Mouse (Mus musculus) hindbrain, postnatal 0 days (tissue): ENCODE data around the gene Pacsin1. TPM values are rescaled to one million over a fixed set of nuclear protein-coding genes. Genes with fewer than 3 reads are reported as not detected.
A peak's percentile ranks its signal among the peaks of the same experiment; 100 is the strongest.

Source experiments
- ATAC-seq: fragments of 200-750 bp; cut with Nextera tagmentation; 2 replicates; pipeline ENCODE4 v1.8.0; 2017; ENCODE audit warnings: mild to moderate bottlenecking, moderate TSS enrichment, moderate library complexity
- DNase-seq: peaks from one replicate; pipeline ENCODE4 v3.0.0-alpha.2; 2015; ENCODE audit warnings: low spot score
- H3K27ac ChIP-seq: fragments of 300-500 bp; sonication (generic); 2 replicates; pipeline ENCODE4 v1.5.1; 2014; ENCODE audit warnings: mild to moderate bottlenecking
- H3K27me3 ChIP-seq: fragments of 300-500 bp; sonication (generic); 2 replicates; pipeline ENCODE4 v1.6.1; 2014; ENCODE audit warnings: low read length, mixed read lengths; ENCODE audit not compliant: insufficient read depth
- H3K36me3 ChIP-seq: fragments of 300-500 bp; sonication (generic); 2 replicates; pipeline ENCODE4 v1.6.1; 2014; ENCODE audit warnings: low read length, mixed read lengths; ENCODE audit not compliant: insufficient read depth
- H3K4me1 ChIP-seq: fragments of 300-500 bp; sonication (generic); 2 replicates; pipeline ENCODE4 v1.6.1; 2014; ENCODE audit warnings: antibody characterized with exemption, low read length, mixed read lengths; ENCODE audit not compliant: insufficient read depth
- H3K4me2 ChIP-seq: fragments of 300-500 bp; sonication (generic); 2 replicates; pipeline ENCODE4 v1.6.1; 2014; ENCODE audit warnings: low read depth, mild to moderate bottlenecking, low read length, moderate library complexity, mixed read lengths
- H3K4me3 ChIP-seq: fragments of 300-500 bp; sonication (generic); 2 replicates; pipeline ENCODE4 v1.5.1; 2014; ENCODE audit warnings: low read length
- H3K9ac ChIP-seq: fragments of 300-500 bp; sonication (generic); replicated peaks from 2 replicates; pipeline ENCODE4 v1.6.1; 2014; ENCODE audit warnings: mild to moderate bottlenecking, low read length, moderate library complexity, mixed read lengths
- H3K9me3 ChIP-seq: fragments of 300-500 bp; sonication (generic); 2 replicates; pipeline ENCODE4 v1.6.1; 2016; ENCODE audit warnings: low read length, mixed read lengths
- CTCF ChIP-seq: IDR thresholded peaks from 2 replicates; pipeline ENCODE4 v1.5.1; 2016; ENCODE audit warnings: antibody characterized with exemption, control low read depth, low read depth
- WGBS: fragments of 180-500 bp; shearing (Covaris S2); extraction: QIAGEN DNeasy Blood & Tissue Kit; methylation state at CpG from one replicate; pipeline ENCODE4 v1.1.7; 2014; 5-methylcytosine and 5-hydroxymethylcytosine counted together
- polyA plus RNA-seq: library from polyadenylated mRNA; unstranded; fragments of >200 nt; fragmentation: Nextera tagmentation; extraction: Ambion mirVana; gene quantifications from 2 replicates; pipeline ENCODE4 v1.2.1, GENCODE M21; 2015
- total RNA-seq: library from RNA; depleted of rRNA; stranded (reverse); fragments of >200 nt; gene quantifications from 2 replicates; pipeline ENCODE4 v1.2.3, GENCODE M21; 2014

Gene Pacsin1
- total and polyA plus RNA-seq, 2 experiments from 2014 or later: 62.9 to 80.0 TPM

DNA sequence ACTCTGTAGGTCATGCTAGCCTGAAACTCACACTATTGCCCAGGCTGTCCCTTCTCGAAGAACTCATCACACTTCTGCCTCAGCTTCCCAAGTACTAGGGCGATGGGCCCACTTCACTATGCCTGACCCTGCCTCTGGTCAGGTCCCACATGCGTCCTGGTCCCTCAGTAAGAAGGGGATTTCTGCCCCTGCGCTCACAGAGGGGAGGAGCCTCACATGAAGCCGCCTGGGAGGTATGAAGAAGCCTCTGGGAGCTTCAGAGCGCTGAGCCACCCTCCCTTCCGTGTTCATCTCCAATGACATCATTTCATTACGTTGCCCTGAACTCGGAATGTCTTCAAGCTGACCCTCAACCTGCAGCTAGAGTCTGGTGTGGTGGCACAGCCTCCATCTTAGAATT is 11.6 kb upstream of the Pacsin1 start:
- ATAC-seq (no peak), DNase-seq (no peak)
- H3K9me3 ChIP-seq: no peaks in the 10 kb centered on the region
- WGBS: 79% methylated on average over 9 of the region's 9 CpGs
- H3K9ac ChIP-seq: no peak overlapping the region
- TF ChIP-seq CTCF: no peak
- H3K27ac ChIP-seq: peak overlapping the region; percentile 85; the same call in 1 of the 2 replicates
- H3K4me1 ChIP-seq: no peaks in the 10 kb centered on the region
- no peak overlapping the region for H3K4me3 ChIP-seq
- H3K27me3 ChIP-seq: no peaks in the 10 kb centered on the region
- H3K36me3 ChIP-seq: no peaks in the 10 kb centered on the region
- H3K4me2 ChIP-seq: no peak overlapping the region

DNA sequence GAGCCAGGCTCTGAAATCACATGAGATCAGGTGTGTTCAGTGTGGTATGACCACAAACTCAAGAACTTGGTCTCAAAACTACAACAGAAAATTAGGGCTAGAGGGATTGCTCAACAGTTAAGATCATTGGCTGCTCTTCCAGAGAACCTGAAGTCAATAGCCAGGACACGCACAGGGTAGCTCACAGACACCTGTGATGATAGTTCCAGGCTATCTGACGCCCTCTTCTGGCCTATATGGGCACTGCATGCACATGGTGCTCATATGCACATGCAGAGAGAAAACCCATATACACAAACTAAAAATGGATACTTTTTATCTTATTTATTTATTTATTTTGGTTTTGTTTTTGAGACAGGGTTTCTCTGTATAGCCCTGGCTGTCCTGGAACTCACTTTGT is 10.7 kb upstream of the Pacsin1 start:
- H3K4me2 ChIP-seq: no peak overlapping the region
- 41% methylated on average over 2 of the region's 2 CpGs for WGBS
- no peaks in the 10 kb centered on the region for H3K4me1 ChIP-seq
- no peak overlapping the region for H3K4me3 ChIP-seq
- H3K9ac ChIP-seq: no peak overlapping the region
- no peak overlapping the region for H3K27ac ChIP-seq
- ATAC-seq: no peak
- no peak for DNase-seq
- no peaks in the 10 kb centered on the region for H3K27me3 ChIP-seq
- H3K36me3 ChIP-seq: no peaks in the 10 kb centered on the region
- no peaks in the 10 kb centered on the region for H3K9me3 ChIP-seq
- TF ChIP-seq CTCF: peak; percentile 39

DNA sequence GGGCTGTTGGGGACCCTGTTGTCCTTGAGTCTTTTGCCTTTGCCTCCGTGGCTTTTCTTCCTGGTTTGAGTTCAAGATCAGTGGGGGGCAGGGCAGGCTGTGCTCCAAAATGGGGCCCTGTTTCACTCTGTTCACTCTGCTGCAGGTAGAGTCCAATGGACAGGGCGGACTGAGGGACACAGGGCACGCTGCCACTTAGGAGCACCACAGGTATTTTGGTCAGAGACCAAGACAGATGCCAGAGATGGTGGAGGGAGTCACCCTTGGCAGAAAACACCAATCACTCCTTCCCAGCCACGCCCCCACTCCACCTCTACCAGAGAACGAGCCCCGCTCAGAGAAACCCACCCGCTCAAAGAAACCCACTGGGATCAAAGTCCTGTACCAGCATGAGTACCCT is 9.5 kb upstream of the Pacsin1 start:
- H3K4me2 ChIP-seq: no peak overlapping the region
- no peak for ATAC-seq
- H3K4me1 ChIP-seq: no peaks in the 10 kb centered on the region
- no peak for TF ChIP-seq CTCF
- 33% methylated on average over 7 of the region's 7 CpGs for WGBS
- H3K9ac ChIP-seq: no peak overlapping the region
- H3K4me3 ChIP-seq: no peak overlapping the region
- no peaks in the 10 kb centered on the region for H3K27me3 ChIP-seq
- DNase-seq: no peak
- H3K27ac ChIP-seq: no peak overlapping the region
- no peaks in the 10 kb centered on the region for H3K36me3 ChIP-seq
- H3K9me3 ChIP-seq: no peaks in the 10 kb centered on the region

DNA sequence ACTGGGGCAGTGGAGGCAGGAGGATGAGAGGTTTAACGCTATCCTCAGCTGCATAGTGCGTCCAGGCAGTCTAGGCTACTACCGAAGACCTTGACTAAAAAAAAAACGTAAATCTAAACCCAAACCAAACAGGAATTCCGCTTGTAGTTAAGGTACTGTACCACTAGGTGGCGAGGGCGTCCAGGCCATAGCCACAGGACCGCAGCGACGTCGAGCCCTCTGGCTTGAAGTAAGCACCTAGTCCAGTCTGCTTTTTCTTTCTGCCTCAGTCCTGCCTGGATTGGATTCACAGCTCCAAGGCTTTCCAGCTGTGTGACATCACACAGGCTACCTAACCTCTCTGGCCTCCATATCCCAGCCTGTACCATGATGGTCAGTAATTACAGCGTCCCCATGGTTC is 5.1 kb upstream of the Pacsin1 start:
- DNase-seq (peak; percentile 33), ATAC-seq (no peak)
- Histone ChIP-seq H3K27me3 (no peaks in the 10 kb centered on the region), H3K9ac (no peak overlapping the region), H3K4me2 (no peak overlapping the region), H3K36me3 (no peaks in the 10 kb centered on the region), H3K27ac (no peak overlapping the region), H3K4me1 (0 out of 2 replicates have a peak, but pooled peaks cover 4% of the 10 kb centered on the region), H3K9me3 (no peaks in the 10 kb centered on the region), H3K4me3 (no peak overlapping the region)
- WGBS: 10% methylated on average over 12 of the region's 12 CpGs
- TF ChIP-seq CTCF: peak; percentile 64

DNA sequence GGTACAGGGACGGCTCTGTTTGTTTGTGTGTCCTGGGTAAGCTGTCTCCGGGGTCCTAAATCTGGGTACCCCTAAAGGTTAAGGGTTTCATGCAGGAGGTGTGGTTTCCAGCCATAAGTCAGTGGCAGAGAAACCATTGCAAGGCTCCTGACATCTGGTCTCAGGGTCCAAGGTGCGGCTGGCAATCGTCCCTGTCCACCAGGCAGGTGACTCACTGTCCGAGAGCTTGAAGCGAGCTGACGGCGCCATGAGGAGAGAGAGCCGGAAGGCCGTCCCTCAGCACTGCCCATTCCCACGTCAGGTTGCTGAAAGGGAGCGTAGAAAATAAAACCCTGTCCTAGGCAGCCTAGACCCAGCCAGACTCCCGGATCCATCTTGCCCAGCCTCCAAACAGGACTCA is 4.7 kb upstream of the Pacsin1 start:
- H3K27ac ChIP-seq: no peak overlapping the region
- no peak overlapping the region for H3K9ac ChIP-seq
- H3K4me1 ChIP-seq: 0 out of 2 replicates have a peak, but pooled peaks cover 4% of the 10 kb centered on the region
- H3K4me2 ChIP-seq: no peak overlapping the region
- DNase-seq (no peak), ATAC-seq (no peak)
- no peak for TF ChIP-seq CTCF
- no peak overlapping the region for H3K4me3 ChIP-seq
- H3K27me3 ChIP-seq: no peaks in the 10 kb centered on the region
- WGBS: 80% methylated on average over 13 of the region's 13 CpGs
- H3K36me3 ChIP-seq: no peaks in the 10 kb centered on the region
- H3K9me3 ChIP-seq: no peaks in the 10 kb centered on the region

DNA sequence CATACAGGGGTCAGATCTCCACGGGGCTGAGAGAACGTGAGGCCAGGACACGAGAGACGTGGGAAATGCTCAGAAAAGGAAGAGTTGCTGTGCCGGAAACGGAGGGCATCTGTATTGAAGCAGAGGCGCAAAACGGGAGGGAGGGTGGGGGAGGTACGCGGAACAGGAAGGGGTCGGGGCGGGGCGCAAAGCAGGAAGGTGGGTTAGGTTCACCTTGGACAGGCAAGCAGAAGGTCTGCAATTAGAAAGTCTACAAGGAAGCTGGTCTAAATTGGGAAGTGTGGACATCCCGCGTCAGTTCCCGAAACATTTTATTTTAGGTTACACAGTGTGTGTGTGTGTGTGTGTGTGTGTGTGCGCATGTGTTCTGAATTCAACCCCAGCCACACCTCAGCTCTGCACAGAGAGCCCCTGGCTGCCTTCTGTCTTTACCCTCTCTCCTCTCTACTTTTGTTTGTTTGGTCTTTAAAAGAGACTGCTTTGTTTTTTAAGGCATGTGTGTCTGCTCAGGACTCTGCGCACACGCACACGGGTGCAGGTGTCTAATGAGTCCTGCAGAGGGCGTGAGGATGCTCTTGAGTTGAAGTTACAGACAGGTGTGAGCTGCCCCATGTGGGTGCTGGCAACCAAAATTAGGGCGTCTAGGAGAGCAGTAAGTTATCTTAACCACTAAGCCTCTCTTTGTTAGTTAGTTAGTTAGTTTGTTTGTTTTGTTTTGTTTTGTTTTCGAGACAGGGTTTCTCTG is 3.1 kb upstream of the Pacsin1 start:
- Histone ChIP-seq H3K27me3 (no peaks in the 10 kb centered on the region), H3K4me2 (no peak overlapping the region), H3K4me1 (0 out of 2 replicates have a peak, but pooled peaks cover 8% of the 10 kb centered on the region), H3K9me3 (no peaks in the 10 kb centered on the region), H3K27ac (no peak overlapping the region), H3K9ac (no peak overlapping the region), H3K36me3 (no peaks in the 10 kb centered on the region), H3K4me3 (no peak overlapping the region)
- DNase-seq (no peak), ATAC-seq (no peak)
- WGBS: 86% methylated on average over 23 of the region's 23 CpGs
- no peak for TF ChIP-seq CTCF

DNA sequence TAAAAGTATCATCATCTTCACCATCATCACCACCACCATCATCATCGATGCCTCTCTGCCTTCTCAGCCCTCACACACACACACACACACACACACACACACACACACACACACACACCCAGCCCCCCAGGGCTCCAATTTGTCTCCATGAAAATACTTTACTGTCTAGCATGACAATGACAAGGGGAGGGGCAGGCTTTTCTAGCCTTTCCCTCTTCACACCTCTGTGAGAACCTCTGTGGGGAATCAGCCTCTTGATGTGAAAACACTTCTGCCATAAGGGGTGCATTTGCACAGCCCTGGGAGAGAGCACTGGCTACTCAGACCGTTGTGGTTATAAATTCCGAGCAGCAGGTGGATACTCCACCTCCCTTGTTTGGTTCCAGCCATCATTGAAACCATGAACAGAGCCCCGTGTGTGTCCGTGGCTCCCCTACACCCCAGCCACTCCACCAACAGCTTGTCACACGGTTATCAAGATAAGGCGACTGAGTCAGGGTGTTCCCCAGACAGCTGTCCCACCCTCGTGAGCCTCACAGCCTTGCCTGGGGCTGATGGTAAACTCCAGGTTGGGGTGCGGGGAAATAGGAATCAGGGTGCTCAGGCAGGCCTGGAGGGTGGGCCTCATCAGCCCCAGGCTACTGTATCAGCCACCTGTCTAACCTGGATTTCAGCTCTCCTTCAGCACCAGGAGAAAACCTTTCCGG is 1.9 kb upstream of the Pacsin1 start:
- Histone ChIP-seq H3K4me2 (no peak overlapping the region), H3K27me3 (no peaks in the 10 kb centered on the region), H3K4me1 (peaks cover 8% of the 10 kb centered on the region; the same call in 1 of the 2 replicates), H3K9me3 (no peaks in the 10 kb centered on the region), H3K36me3 (no peaks in the 10 kb centered on the region), H3K9ac (no peak overlapping the region), H3K27ac (no peak overlapping the region), H3K4me3 (no peak overlapping the region)
- WGBS: 72% methylated on average over 10 of the region's 10 CpGs
- DNase-seq (no peak), ATAC-seq (no peak)
- TF ChIP-seq CTCF: no peak
